13 mouse cellular contexts compared by ENCODE assay signal in the genomic region with DNA sequence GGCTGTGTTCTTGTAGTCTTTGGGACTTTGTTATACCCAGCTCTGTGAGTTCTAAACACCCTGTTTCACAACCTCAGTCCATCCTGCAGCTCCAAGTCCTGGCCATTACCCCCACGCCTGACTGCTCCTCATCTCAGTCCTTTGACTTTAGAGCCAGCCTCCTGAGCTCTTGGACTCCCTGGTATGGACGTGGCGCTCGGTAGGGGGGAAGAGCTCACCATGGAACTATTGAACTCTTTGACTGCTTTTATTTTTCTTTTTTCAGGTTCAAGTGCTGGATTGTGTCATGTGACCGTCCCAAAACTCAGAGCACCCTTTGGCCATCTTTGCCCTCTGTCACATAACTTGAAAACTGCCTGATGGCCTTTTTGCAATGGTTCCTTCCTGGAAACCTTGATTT.
"Had no signal": no experiment of that assay in that cellular context is flagged by ENCODE, and none has a peak within 500 bp of the region (broad histone marks: within the 10 kb centered on the region; RNA-seq: fewer than 3 reads in every experiment).

No protein-coding gene starts in this region.

- H3K9ac ChIP-seq: intestine, embryonic 15.5 days; limb, embryonic 12.5 days; liver, embryonic 14.5 days; neural tube, embryonic 12.5 days; stomach, embryonic 15.5 days had no signal

- H3K9me3 ChIP-seq: intestine, embryonic 15.5 days; limb, embryonic 12.5 days; midbrain, embryonic 10.5 days; neural tube, embryonic 12.5 days; stomach, embryonic 15.5 days had no signal

- H3K27me3 ChIP-seq: intestine, embryonic 15.5 days; limb, embryonic 12.5 days; neural tube, embryonic 12.5 days; stomach, embryonic 15.5 days had no signal

- DNase-seq: lung, adult 2 months; lung, postnatal 36 days; midbrain, embryonic 14.5 days; right cerebral cortex, postnatal 14 days; thymus, adult 2 months; thymus, postnatal 25 days had no signal

- H3K4me2 ChIP-seq: intestine, embryonic 15.5 days; limb, embryonic 12.5 days; neural tube, embryonic 12.5 days; stomach, embryonic 15.5 days had no signal

- ATAC-seq: intestine, embryonic 15.5 days; lung, postnatal 0 days had no signal

- H3K4me1 ChIP-seq: intestine, embryonic 15.5 days; neural tube, embryonic 12.5 days; stomach, embryonic 15.5 days had no signal

- H3K27ac ChIP-seq: intestine, embryonic 15.5 days; limb, embryonic 12.5 days; liver, embryonic 14.5 days; midbrain, embryonic 10.5 days; neural tube, embryonic 12.5 days; stomach, embryonic 15.5 days had no signal

- H3K4me3 ChIP-seq: intestine, embryonic 15.5 days; limb, embryonic 12.5 days; midbrain, embryonic 10.5 days; neural tube, embryonic 12.5 days; stomach, embryonic 15.5 days had no signal
